Mouse (Mus musculus) ovary, postnatal 10 days (tissue): Measurements from ENCODE around the gene Grid1.

Source experiments
- DNase-seq: peaks from one replicate; pipeline ENCODE4 v3.0.0; 2022; ENCODE audit warnings: low spot score

The Grid1 gene

DNA sequence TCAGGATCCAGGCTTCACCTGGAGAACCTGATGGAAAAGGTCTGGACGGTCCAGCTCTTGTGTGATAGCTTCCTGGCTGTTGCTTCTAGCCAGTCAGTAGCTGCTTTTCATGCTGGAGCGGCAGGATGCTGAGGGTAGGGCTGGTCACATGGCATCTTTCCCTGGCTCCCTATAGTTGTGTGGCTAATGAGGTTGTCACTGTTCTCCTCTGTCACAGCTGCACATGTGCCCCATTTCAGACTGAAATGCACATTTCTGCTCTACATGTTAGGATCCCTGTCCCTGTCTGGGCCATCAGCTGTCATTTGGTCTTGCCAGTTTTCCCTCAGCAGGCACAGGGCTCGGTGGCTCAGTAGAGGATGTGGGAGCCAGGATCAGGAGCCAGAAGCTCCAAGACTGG, 17.2 kb downstream of the Grid1 start:
- no peak for DNase-seq

DNA sequence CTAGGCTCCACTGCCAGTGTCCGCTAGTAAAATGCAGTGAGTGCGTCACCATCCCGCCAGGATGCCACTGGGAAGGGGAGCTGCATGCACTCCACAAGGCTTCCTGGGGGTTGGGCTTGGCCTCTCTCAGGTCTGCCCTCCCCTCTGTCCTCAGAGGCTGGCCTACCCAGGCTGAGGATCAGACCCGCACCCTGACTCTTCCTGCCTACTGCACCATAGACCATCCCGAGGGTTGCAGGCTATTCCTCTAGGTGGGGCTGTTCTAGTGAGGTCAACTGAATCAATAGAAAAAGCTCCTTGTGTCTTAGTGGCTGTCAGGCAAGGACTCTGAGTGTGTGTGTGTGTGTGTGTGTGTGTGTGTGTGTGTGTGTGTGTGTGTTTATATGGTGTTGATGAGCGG, 19.1 kb downstream of the Grid1 start:
- DNase-seq: no peak

DNA sequence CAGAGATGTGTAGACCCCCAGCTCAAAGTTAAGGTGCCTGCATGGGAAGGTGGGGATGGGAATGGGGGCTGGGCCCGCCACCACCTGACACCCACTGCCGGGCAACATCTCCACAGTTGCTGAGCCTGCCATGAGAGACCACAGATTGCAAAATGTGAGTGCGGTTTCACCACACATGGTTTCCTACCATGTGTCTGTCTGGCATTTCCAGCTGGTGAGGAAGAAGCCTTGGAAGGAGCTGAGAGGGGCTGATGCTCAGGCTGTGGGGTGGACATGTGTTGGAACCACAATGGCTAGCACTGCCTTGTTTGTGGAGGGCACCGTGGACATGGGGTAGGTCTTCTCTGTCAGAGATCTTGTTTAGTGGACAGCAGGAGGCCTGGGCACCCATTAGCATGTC, 20.0 kb downstream of the Grid1 start:
- no peak for DNase-seq

DNA sequence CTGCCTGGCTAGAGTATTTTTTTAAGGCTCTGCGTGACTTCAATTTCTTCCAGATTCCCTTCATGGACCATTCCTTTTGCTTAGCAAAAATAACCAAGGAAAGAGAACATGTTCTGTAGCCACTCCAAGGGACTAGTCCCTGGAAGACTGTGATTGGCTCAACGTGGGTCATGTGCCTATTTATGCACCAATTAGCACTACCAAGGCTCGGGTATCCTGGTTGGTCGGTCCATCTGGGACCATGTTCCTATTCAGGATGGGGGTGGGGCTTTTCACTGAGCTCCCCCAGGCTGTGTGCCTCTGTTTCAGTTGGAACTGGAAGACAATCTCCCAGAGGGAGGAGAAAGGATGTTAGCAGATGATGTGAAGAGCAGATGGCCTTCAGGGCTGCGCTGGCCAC, 23.7 kb downstream of the Grid1 start:
- DNase-seq: no peak

DNA sequence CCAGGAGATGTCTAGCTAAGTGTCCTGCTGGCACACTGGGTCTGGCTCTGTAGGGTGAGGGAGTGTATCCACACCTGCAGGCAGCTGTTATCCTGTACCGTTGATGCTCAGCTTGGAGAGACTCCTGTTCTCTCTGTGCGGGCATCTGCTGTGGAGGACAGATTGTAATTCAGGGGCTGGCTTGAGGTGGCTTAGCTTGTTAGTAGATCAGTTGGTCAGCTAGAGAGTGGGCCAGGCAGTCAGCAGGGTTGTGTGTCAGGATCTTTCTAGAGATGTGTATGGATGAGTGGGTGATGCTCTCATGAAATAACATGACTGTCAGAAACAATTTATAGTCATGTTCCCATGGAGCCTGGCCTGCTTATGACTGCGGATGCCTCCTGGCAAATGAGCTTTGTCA, 24.3 kb downstream of the Grid1 start:
- DNase-seq: no peak

DNA sequence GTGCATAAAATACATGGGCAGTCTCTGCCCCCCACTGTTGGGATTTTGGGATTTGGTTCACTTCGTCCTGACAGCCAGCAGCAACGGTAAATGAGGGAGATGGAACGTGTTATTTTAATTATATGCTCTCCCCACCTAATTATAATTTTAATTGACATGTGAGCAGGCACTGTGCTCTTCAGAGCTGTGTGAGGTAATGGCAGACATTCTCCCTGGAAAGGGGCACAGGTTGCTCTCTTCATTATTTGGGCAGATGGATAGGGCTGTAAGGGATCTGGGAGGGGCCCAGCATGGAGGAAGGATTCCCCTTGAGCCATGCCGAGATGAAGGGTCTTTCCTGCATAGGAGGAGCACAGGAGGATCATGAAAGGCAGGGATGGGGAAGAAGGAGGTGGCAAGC, 26.9 kb downstream of the Grid1 start:
- no peak for DNase-seq

DNA sequence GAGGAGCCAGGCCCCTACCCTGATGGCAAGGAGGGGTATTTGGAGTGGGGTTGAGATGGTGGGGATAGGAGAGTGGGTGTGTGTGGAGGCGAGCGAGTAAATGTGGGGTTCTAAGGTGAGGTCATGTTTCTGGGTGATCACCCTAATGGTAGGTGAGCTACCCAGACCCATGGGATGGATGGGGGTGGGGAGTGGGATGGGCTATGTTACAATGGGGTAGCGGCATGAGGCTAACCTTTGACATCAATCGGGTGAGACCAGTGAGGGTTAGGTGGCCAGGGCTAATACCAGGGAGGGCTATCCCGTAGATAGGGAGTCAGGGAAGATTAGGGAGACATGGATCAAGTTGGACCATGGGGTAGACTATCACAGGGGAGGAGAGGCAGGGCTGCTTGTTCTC, 27.7 kb downstream of the Grid1 start:
- DNase-seq: no peak

DNA sequence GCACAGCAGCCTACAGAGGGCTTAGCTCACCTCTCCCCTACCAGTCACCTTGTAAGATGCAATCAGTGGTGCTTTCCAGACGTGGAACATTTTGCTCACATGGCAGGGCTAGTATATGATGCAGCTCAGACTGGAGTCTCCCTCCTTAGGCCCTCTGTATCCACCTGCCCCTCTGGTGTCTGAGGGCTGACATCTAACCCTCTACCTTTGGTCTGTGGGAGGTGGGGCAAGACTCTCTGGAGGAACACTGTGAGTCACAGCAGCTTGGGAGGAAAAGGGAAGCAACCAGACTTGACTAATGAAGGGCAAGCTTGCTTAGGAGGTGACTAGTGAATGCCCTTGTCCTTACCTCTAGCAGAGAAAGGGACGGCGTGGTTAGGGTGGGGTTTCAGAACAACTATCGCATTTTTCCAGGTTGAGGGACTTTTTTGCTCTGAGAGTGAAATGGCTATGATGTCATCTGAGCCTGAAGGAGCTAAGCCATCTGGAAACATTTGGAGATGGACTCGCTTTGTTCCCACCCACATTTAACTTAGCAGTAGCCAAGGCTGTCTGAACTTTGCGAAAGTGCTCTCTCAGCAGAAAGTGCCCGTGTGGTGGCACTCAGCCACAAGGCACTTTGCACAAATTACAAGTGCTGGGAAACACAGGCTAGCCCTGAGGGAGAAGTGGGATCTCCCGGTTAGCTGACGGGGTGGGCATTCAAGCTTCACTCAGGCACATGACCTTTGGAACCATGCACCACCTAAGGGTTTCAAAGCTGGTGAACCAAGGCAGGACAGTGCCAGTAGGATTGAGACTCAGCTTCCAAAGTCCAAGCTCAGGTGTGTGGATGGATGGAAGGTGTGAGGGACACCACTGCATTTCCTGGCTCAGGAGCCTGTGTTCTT, 41.2 kb downstream of the Grid1 start:
- no peak for DNase-seq

DNA sequence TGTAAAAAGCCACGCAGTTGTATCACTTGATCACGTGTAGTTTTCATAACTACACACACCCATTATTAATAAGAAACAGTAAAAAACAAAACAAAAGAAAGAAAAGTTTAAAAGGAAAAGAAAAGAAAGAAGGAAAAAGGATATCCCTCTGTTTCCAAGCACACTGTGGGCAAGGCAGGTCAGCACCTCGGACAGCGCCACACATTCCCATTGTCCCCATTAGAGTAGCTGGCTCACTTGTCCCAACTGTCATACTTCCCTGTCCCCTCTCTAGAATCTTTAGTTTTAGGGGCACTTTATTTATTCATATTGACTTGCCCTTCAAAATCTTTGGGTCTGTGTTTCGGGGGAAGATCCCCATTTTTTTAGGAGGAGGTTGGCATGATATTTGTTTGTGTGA, 47.4 kb downstream of the Grid1 start:
- peak; percentile 18 for DNase-seq

DNA sequence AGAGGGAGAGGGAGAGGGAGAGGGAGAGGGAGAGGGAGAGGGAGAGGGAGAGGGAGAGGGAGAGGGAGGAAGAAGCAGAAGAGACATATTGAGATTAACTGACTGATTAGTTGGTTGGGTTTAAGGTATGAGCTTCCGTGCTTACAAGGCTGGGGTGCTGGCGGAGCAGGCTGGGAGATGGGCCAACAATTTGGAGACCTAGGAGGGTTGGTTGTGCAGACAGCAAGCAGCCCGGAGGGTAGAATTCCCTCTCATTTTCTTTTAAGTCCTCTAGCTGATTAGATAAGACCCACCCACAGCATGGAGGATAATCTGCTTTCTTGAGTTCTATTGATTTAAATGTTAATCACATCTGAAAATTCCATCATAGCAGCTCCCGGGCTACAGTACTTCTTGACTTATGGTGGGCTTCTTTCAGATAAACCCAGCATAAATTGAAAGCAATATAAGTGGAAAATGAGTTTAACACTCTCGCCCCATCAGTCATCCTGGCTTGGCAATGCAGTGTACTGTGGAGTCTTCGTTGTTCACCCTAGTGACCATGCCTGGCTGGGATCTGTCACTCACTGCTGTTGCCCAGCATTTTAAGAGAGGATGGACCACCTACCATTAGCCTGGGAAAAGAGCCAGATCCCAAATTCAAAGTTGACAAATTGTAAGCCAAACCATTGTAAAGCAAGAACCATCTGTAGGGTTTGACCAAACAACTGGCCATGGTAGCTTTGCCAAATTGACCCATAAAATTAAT, 48.8 kb downstream of the Grid1 start:
- no peak for DNase-seq

DNA sequence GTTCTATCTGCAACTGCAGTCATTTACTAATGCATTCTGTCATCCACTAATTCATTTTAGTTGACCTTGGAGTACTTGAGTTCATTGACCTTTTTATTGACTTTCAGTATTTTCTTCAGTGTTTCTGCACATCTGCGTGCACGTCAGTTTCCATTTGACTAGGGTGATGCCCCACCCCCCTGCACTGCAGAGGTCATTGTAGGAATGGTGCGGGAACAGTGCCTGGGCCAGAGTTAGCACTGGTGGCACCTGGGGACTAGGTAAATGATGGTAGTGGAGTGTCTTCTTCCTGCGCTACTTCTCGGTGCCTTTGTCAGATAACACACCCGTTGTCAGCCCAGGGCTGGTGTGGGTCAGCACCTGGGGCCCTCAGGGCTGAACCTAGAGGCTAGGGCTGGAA, 60.1 kb downstream of the Grid1 start:
- DNase-seq: no peak

DNA sequence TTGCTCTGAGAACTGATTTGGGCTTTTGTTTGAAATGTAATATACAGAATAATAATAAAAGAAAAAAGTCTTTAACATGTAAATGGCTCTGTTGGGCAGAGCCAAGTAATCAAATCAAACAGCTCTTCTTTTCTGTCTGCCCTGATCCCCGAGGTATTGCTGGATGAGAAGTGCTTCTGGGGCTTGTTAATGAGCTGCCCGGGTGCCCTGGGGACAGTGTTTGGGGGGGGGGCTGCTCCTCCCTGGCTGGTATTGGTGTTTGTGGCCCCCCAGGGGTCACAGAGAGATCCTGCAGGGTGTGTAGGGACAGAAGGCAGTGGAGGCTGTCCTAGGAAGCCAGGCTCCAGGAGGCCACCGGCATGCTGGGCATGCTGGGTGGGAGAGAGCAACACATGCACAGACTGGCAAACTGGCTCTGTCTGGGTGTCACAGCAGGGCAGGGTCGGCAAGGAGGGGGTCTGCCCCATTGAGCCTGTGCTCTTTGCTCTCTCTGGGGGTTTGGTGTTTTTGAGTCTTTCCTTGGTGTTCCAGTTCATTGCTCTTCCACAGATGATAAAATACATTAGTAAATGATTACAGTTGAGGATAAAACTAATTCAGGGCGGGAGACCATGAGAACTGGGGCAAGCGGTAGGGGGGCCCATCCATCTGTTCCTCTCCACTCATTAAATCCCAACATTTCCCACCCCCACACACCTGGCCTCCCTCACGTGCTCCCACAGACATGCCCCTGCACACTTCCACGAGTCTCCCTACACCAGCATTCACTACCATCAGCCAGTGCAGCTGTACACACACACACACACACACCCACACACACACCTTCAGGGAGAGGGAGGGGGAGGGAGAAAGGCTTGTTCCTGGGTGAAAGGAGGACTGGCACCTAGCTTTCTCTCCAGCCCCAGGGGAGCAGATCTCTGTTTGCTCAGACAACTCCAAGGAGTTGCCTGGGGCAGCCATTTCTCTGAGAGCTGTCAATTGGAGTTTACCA, 60.8 kb downstream of the Grid1 start:
- DNase-seq: no peak

DNA sequence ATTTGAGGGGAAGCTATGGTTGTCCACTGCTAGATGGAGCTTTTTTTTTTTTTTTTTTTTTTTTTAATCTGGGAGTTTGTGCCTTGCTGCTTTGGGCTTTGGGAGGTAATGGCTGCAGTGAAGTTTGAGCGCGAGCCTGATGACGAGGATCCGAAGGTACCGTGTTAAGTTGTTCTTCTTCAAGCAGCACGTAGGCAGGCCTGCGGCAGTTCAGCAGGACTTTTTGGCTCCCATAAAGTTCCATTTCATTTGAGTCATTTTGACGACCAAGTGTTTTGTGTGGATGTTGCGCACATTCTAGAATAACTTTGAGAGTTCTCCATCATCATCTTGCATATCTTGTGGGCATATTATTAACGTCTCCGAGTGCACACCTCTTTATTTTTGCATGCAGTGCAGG, 64.3 kb downstream of the Grid1 start:
- DNase-seq: no peak

DNA sequence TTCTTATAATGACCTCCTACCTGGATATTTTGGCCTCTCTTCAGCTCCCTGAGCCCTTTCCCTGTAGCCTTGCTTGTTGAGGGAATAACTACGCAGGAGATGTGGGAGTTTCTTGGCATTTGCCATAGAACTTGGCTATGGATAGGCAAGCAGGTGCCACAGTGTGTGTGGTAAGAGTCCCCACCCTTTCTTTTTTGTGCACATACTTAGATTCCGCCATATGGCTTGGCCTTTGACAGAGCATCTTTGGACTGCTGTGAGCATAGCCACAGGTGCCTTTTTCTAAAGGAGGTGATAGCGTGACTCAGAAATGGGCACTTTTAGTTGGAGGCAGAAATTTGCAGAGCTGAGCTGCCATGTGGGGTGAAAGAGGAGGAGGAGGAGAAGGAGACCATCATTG, 64.7 kb downstream of the Grid1 start:
- DNase-seq: no peak

DNA sequence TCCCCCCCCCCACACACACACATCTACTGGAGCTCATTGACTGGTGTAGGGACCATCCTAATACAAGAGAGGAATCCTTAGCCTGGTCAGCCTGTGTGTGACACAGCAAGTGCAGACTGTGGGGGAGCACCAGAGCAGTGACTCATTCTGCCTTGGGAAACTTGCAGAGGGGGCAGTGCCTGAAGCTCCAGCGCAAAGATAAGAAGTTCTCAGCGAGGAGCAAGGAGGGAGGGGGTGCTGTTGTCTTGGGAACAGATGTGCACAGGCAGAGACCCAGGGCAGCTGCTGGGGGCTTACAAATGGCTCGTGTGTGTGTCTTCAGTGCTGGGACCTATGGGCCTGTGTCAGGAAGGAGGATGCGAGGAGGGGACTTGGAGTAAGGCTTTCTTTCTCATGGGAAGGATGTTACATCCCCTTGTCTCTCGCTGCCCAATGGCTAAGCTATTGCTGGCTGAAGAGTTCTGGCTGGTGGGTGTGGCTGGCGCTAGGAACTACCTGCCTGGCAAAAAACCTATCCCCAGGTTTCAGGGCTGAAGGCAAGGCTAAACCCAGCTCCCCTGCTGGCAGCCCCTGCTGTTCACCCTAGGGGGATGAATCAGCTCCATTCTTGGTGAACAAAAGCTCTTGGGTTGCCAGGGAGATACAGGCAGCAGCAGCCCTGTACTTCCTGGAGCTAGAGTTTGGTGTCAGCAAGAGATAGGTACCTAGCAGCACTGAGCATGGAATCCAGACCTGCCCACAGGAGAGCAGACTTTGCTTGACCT, 72.0 kb downstream of the Grid1 start:
- DNase-seq: no peak

DNA sequence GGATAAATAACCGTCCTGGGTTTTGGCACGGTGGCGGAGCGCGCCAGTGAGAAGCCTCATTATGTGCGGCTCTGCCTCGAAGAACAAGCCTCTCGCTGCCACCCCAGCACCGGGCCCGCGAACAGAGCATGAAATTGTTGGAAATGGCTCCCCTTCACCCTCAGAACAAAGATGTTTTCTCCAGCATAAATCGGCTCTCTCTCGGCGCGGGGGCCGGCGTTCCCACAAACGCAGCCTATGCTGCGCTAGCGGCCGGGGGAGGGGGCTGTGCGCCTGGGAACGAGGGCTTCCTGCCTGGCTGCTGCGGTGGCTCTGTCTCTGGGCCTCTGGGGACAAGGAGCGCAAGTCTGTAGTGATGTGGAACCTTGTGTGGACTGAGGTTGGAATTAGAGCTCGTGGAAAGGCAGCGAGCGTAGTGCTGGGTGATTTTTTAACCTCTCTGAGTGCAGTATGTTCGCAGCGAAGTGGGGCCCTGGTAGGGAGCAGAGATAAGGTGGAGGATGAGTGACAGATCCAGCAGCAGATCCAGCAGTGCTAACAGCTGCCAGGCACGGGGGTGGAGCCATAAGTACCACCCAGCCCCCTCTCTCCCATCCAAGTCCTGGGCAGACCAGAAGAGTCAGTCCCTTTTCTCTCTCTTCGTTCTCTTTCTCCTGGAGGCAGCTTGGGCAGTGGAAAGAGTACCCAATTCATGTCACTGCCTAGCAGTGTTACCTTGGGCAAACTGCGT, 76.5 kb downstream of the Grid1 start:
- no peak for DNase-seq

DNA sequence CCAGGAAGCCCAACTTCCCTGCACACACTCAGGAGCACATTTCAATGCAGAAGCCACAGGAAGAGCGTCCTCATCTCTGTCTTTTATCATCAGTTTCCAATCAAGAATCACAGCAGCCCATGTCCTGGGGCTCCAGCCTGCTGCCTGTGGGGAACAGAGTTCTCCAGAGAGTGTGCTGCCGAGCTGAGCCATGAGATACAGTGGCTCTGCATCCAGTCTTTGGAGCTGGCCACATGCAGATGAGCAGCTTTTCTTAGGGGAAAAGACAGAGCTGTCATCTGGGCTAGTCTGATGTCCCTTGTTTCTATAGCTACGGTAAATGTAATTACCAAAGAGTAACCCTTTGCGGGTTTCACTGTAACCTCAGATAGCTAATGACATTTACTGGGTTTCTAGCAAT, 83.9 kb downstream of the Grid1 start:
- DNase-seq: no peak

DNA sequence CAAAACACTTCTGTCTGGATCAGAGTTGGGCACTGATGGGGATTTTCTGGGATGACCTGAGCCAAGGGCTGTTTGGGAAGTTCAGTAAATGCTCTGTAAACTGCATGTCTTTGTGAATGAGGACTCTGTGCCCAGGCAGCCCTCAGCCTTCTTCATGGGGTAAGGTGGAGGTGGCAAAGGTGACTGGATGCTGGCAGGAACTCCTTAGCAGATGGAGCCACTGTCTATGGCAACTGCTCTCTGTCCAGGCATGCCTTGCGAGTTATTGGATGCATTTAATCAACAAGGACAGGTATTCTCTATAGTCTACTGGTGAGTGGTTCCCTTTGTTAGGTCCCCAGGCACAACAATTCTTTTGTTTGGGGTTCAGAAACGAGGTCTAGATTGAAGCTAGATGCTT, 85.8 kb downstream of the Grid1 start:
- no peak for DNase-seq

DNA sequence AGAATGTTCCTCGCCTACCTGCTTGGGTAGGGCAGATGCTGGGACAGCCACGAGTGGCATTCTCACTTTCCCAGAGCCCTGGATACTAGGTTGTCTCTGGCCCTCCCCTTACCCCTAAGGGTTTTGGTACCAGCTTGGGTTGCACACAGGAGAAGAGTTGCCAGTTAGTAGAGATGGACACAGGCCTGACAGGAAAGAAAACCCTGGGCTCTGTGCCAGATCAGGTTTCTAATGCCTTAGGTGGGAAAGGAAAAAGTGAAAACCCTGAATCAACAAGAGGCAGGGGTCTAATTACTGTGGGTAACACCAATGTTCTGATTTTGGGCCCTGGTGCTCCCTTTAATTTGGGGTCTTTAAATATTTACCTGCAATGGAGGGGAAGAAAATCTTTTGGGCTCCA, 88.5 kb downstream of the Grid1 start:
- no peak for DNase-seq

DNA sequence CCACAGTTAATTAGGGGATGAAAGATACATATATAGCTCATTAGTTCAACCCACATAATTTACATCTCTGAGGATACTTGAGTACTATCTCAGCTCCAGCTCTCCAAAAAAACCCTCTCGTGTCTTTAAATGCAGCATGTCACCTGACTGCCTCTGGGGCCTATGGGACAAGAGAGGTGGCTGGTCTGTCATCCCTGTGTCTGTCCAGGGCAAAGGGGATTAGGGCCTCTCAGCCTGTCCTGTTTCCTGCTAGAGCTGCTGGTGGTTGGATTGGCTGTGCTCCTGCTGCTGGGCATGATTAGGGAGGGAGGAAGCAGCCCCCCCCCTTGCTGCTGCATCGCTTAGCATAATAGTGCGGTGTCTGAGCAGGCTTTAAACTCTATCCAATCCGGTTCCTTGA, 88.9 kb downstream of the Grid1 start:
- DNase-seq: no peak

DNA sequence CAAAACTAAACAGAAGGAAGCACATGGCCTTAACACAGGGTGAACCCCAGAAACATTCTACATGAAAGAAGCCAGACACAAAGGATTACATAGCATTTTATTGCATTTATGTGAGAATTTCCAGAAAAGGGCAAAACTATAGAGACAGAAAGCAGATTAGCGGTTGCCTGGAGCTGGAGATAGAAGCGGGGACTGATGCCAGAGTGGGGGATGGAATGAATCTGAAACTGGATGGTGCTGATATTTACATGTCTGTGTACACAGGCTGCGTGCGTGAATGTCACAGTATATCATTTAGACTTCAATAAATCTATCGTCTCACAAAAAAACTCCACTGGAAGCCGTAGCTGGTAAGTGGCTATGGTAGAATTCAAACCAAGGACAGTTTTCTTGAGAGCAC, 96.4 kb downstream of the Grid1 start:
- DNase-seq: no peak
